Mouse (Mus musculus): ENCODE measurements around the gene Rps24. TPM values are rescaled to one million over a fixed set of nuclear protein-coding genes. Genes with fewer than 3 reads are reported as not detected.

The Rps24 gene
- polyA plus RNA-seq, 1 experiment = 1,959 TPM

DNA sequence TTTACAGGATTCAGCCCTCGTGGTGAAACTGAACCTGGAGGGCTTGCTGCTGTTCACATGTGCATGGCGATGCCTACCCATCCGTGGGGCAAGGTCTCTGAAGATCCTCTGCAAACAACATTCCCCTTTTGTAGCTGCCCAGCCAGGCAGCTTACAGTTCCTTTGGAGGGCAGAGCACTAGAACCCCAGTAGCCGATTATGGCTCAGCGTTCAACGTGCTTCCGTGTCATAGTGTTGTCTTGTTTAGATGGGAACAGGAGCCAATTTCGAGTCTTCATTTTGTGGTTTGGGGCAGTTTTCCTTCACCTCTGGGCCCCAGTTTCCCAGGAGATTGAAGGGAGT is 13.9 kb downstream of the Rps24 start:
- Histone ChIP-seq H3K27ac (replicated peaks; ENCODE audit: low read depth, low read length) (no peak overlapping the region), H3K4me3 (ENCODE audit: insufficient read depth, low read depth, low read length) (no peak overlapping the region), H3K4me1 (ENCODE audit: control insufficient read depth, insufficient read depth, insufficient read length, low read length) (no peaks in the 10 kb centered on the region)

DNA sequence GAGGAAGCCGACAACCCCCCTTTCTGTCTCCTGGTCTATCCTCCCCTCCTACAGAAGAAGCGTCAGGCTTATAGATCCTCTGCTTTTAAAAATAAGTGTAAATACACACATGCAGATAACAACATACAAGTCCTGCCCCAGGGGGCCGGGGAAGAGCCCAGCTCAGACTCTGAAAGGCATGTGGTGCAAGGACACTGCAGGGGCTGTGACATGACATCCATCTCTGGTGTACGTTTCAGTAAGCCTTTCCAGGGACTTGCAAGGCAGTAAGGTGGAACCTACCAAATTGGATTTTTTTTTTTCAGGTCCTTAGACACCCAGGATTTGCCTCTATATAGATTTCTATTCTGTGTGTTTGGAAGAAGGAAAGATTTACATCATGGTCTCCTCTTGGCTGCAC is 14.3 kb downstream of the Rps24 start:
- Histone ChIP-seq H3K27ac (replicated peaks; ENCODE audit: low read depth, low read length) (no peak overlapping the region), H3K4me3 (ENCODE audit: insufficient read depth, low read depth, low read length) (no peak overlapping the region), H3K4me1 (ENCODE audit: control insufficient read depth, insufficient read depth, insufficient read length, low read length) (no peaks in the 10 kb centered on the region)

DNA sequence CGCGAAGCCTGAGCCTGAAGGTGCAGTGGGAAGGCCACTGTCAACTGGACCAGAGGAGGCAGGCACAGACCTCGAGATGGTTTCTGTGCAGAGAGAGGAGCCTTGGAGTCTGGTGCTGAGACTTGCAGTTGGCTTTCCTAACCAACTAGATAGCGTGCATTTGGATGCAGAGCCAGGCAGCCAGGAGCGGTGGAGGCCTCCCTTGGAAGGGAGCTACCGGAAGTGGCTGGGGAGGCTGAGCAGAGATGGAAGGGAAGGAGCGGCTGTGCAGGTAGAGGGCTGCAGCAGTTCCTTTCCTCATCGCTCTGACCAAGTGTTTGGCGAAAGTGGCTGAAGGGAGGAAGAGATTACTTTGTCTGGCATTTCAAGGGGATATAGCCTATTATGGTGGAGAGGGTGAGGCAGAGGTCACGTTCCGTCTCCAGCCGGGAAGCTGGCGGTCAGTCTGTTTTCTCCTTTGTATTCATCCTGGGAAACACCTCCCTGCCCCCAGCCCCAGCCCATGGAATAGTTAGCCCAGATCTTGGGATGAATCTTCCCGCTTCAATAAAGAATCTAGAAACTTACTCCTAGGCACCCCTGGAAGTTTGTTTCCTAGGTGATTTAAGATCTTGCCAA is 20.6 kb downstream of the Rps24 start:
- Histone ChIP-seq H3K4me1 (ENCODE audit: control insufficient read depth, insufficient read depth, insufficient read length, low read length) (0 out of 2 replicates have a peak, but pooled peaks cover 2% of the 10 kb centered on the region), H3K4me3 (ENCODE audit: insufficient read depth, low read depth, low read length) (no peak overlapping the region), H3K27ac (replicated peaks; ENCODE audit: low read depth, low read length) (no peak overlapping the region)

DNA sequence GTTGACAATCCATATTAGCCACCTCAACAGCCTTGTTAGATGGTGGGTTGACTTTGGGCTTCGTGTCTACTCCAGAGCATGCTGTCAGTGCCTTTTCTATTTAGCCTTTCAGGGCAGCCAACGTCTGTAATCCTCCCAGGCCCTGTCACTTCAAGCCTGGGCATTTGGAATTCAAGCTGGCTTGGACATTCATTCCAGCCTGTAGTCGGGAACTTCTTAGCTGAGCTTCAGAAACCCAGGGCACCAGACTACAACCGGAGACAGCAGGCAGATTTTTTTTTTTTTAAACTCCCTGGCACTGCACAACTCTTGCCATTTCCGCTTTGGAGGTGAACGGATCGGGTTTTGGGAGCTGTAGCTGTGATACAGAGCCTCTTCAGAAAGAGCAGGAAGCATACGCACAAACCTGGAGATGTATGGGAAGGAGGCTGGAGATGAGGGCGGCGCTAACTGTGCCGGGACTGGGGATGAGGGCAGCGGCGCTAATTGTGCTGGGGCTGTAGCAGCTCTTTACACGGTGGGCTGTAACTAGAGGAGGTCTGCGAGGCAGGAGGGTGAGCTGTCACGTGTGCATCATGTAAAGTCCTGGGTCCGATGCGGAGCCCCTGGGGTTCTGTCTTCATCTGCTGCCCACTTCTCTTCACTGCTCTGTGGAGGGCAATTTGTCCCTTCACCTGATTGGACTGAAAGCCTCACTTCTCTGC is 21.3 kb downstream of the Rps24 start:
- H3K27ac ChIP-seq (replicated peaks; ENCODE audit: low read depth, low read length) = no peak overlapping the region
- H3K4me3 ChIP-seq (ENCODE audit: insufficient read depth, low read depth, low read length) = no peak overlapping the region
- 0 out of 2 replicates have a peak, but pooled peaks cover 2% of the 10 kb centered on the region for H3K4me1 ChIP-seq (ENCODE audit: control insufficient read depth, insufficient read depth, insufficient read length, low read length)

DNA sequence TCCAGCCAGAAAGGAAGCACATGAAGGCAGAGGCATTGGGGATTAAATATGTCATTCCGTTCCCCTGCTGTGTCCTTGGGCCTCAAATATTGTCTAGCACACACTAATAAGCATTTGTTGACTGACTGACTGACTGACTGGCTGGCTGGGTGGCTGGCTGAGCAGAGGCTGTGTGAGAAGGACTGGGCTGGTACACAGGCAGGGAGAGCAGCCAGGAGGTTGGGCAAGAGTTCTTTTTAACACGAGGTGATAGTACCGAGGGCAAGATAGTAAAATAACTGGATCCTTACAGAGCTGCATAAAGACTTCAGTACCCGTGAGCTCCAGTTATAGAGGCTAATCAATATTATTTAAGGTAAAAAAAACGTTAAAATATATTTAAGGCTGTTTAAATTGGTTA is 22.6 kb downstream of the Rps24 start:
- H3K27ac ChIP-seq (replicated peaks; ENCODE audit: low read depth, low read length) = no peak overlapping the region
- H3K4me3 ChIP-seq (ENCODE audit: insufficient read depth, low read depth, low read length) = no peak overlapping the region
- 0 out of 2 replicates have a peak, but pooled peaks cover 2% of the 10 kb centered on the region for H3K4me1 ChIP-seq (ENCODE audit: control insufficient read depth, insufficient read depth, insufficient read length, low read length)

DNA sequence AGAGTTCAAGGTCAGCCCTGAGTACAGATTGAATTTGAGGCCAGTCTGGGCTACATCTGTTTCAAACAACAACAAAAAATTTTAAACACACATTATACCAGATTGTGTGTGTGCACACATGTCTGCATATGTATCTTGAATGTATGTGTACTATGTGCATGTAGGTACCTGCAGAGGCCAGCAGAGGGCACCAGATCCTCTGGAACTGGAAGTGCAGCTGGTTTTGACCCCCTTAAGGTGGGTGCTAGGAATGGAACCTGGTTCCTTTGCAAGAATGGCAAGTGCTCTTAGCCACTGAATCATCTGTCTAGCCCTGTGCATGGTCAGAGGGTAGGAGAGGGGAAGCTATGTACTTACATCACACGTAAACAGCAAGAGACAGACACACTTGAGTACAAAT is 23.3 kb downstream of the Rps24 start:
- no peak overlapping the region for H3K27ac ChIP-seq (replicated peaks; ENCODE audit: low read depth, low read length)
- 0 out of 2 replicates have a peak, but pooled peaks cover 2% of the 10 kb centered on the region for H3K4me1 ChIP-seq (ENCODE audit: control insufficient read depth, insufficient read depth, insufficient read length, low read length)

DNA sequence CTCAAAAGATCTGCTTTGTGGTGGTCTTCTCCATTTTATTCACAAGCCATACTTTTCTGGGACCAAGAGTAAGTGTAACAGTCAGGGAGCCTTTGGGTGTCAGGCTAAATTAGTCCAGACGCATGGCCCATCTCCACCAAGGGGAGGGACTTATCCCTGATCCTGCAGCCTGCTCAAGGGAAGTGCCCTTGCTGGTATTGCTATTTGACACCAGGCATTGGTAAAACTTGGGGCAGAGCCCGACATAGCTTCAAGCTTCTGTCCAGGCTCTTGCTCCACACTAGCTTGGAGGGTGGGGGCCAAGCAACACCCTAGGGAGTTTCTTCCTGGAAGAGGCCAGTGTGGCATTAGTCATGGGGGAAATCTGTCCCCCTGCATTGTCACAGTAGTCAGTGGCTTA is 23.8 kb downstream of the Rps24 start:
- Histone ChIP-seq H3K27ac (replicated peaks; ENCODE audit: low read depth, low read length) (no peak overlapping the region), H3K4me1 (ENCODE audit: control insufficient read depth, insufficient read depth, insufficient read length, low read length) (0 out of 2 replicates have a peak, but pooled peaks cover 2% of the 10 kb centered on the region), H3K4me3 (ENCODE audit: insufficient read depth, low read depth, low read length) (no peak overlapping the region)

More for the DNA sequence above, 23.3 kb downstream of the Rps24 start:
- H3K4me3 ChIP-seq (ENCODE audit: insufficient read depth, low read depth, low read length) = no peak overlapping the region

DNA sequence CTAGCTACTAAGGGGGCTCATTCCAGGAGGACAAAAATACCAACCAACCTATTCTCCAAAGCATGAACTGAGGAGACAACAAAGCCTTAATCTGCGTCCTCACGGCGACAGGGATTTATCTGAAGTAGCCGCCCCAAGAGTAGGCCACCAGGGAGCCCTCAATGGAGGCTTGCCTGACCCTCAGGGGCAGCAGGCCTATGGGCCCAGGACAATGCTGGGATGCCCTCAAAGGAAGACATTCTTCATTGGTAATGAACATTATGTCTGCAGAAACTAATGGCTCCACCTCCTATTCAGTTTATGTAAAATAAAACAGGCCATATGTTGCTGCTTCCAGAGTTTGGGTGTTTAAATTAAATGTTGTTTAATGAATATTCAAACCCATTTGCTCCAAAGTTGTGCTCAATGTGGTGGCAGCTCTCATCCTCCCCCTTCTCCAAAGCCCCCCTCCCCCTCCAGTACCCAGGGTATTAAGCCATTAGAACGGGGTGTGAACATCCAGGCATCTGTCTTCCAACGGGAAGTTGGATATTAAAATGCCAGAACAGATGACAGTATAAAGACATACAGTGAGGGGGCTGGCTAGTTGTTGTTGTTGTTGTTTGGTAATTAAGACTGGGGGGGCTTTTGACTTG is 25.7 kb downstream of the Rps24 start:
- Histone ChIP-seq H3K4me1 (ENCODE audit: control insufficient read depth, insufficient read depth, insufficient read length, low read length) (0 out of 2 replicates have a peak, but pooled peaks cover 2% of the 10 kb centered on the region), H3K27ac (replicated peaks; ENCODE audit: low read depth, low read length) (no peak overlapping the region), H3K4me3 (ENCODE audit: insufficient read depth, low read depth, low read length) (no peak overlapping the region)

DNA sequence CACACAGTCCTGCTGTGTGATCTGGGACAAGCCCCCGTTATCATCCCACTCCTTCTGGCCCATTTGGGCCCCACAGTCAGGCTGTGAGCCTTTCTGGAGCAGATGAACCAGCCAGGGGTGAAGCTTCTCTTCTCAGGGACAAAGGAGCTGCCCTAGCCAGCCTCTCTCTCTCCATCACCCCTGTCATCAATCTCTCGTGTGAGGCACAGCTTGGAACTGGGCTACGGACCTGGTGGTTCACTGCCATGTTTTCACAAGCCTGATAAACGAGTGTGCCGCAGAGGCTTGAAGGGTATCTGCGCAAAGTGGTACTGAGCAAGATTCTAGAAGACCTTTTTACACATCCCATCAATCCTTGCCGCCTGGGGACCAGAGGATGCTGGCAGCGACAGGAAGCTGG is 34.7 kb downstream of the Rps24 start:
- H3K4me3 ChIP-seq (ENCODE audit: insufficient read depth, low read depth, low read length) = no peak overlapping the region
- H3K27ac ChIP-seq (replicated peaks; ENCODE audit: low read depth, low read length) = no peak overlapping the region
- no peaks in the 10 kb centered on the region for H3K4me1 ChIP-seq (ENCODE audit: control insufficient read depth, insufficient read depth, insufficient read length, low read length)

DNA sequence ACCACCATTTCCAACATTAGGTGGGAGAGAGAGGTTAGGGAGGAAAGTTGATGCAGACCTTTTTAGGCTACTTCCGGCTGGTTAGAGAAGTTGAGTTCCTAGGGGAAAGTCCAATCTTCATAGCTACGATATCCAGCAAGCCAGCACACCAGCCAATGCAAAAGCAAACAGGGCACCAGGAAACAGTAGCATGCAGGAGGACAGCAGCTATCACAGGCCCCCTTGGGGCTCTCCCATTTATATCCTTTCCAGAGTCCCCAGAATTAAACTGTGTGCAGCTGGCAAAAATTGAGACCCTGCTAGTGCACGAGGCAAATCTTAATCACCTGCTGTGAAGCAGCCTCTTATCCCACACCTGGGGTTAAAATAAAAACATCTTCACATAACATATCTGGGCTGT is 38.2 kb downstream of the Rps24 start:
- no peaks in the 10 kb centered on the region; the same call in 1 of the 2 replicates for H3K4me1 ChIP-seq (ENCODE audit: control insufficient read depth, insufficient read depth, insufficient read length, low read length)
- no peak overlapping the region for H3K27ac ChIP-seq (replicated peaks; ENCODE audit: low read depth, low read length)
- no peak overlapping the region for H3K4me3 ChIP-seq (ENCODE audit: insufficient read depth, low read depth, low read length)

DNA sequence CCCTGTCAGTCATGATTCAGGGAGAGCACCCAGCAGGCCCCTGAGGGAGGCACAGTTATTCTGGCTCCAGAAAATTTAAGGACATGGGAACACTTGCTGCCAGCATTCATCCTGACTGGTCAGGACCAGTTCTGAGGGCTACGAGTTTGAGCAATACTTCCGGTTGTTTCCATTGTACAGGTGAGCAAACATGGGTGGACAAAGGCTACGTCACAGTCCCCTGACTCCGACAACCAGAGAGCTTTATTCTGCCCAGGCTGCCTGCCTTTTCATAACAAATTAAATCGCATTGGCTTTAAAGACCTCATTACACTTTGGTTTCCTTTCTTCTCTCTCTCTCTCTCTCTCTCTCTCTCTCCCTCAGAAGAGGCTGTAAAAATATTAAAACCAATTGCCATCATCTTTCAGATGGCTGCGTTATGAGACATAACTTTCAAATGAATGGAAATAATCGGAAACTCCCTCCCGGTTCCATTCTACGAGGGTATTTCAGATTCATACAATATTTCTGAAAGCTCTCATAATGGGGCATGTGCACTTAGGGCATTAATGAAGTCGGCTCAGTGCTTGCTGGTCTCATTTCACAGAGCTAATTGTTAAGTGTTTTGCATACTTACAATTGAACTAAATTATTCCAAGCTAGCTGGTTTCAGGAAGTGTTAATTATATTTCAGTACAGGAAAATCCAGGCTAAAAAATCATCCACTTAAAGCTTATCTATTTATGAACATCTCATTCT is 38.9 kb downstream of the Rps24 start:
- H3K27ac ChIP-seq (replicated peaks; ENCODE audit: low read depth, low read length) = no peak overlapping the region
- no peak overlapping the region for H3K4me3 ChIP-seq (ENCODE audit: insufficient read depth, low read depth, low read length)
- no peaks in the 10 kb centered on the region; the same call in 1 of the 2 replicates for H3K4me1 ChIP-seq (ENCODE audit: control insufficient read depth, insufficient read depth, insufficient read length, low read length)

DNA sequence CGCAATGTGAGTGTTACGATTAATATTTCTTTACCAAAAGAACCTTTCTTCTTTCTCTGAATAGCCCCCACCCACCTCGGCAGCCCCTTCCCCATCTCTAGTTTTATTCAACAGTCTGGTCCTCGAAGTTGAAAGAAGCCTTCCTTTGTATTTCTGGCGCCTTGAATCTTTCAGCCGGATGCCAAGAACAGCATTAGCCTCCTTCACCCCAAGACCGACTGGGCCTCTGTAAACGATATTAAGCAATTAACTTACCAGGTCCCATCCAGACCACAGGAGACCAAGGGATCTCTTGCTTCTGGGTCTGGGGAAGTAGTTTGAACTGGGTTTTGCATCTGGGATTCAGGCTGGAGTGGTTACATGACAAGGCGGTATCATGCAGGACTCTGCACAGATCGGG is 39.5 kb downstream of the Rps24 start:
- Histone ChIP-seq H3K27ac (replicated peaks; ENCODE audit: low read depth, low read length) (no peak overlapping the region), H3K4me3 (ENCODE audit: insufficient read depth, low read depth, low read length) (no peak overlapping the region), H3K4me1 (ENCODE audit: control insufficient read depth, insufficient read depth, insufficient read length, low read length) (no peaks in the 10 kb centered on the region; the same call in 1 of the 2 replicates)

DNA sequence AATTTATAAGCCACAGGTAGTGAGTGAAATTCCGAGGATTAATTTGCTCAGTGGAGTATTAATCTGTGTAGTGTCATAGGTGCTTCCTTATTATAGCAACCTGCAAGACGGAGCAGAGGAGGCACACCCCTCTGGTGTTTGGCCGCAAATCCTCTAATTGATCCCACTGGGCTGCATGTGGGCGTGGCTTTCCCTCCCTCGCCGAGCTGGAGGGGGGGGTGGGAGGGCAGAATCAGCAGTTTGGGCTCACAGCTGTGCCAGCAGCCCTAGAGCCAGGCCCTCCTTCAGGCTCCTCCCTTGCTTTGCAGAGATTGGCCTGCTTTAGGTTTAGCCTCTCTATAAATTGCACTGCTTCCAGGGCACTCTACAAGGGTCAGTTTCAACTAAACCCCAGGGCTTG is 43.3 kb downstream of the Rps24 start:
- H3K4me3 ChIP-seq (ENCODE audit: insufficient read depth, low read depth, low read length) = no peak overlapping the region
- no peaks in the 10 kb centered on the region; the same call in 1 of the 2 replicates for H3K4me1 ChIP-seq (ENCODE audit: control insufficient read depth, insufficient read depth, insufficient read length, low read length)
- H3K27ac ChIP-seq (replicated peaks; ENCODE audit: low read depth, low read length) = no peak overlapping the region

DNA sequence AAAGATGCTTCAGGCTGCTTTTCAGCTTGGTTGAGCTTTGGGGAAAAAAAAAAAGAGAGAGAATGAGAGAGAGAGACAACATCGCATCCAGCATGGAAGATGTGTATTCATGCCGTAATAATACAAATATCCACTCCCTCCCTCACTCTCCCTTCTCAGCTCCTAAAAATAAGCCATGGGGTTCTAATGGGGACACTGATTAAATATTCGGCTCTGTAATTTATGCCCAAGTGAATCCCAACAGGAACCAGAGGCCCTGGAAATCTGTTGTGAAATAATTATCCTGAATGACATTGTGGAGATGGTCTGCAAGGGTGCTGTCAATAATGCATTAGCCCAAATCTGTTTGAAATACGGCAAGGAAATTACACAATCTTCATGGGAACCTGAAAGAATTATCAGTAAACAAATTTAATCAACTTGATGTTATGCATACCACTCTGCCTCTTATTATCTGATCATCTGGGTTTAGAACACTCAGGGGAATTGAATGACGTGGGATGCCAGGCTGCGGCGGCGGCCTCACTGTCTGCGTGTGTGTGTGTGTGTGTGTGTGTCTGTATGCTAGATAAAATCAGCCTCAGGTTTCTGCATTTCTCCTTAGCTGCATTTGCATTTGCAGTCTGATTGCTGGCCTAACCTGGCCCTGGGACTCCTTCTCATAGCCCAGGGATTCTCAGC is 48.1 kb downstream of the Rps24 start:
- H3K27ac ChIP-seq (replicated peaks; ENCODE audit: low read depth, low read length) = no peak overlapping the region
- no peak overlapping the region for H3K4me3 ChIP-seq (ENCODE audit: insufficient read depth, low read depth, low read length)
- H3K4me1 ChIP-seq (ENCODE audit: control insufficient read depth, insufficient read depth, insufficient read length, low read length) = no peaks in the 10 kb centered on the region

DNA sequence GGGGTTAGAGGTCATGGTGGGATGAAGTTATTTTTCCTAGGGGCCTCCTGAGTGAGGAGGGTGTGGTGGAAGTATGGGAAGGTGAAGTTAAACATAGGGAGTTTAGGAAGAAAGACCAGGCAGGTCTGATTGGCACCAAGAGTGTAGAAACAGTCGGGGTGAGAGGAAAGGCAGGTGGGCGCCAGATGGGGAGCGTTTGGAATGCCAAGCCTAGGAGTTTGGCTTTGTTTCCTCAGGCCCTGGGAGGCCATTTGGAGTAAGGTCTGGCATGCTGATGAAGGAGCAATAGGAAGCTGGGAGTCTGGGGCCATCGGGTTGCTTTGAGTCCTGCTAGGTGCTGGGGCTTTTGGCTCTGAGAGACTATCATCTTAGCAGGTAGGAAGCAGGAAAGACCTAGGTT is 56.0 kb downstream of the Rps24 start:
- Histone ChIP-seq H3K4me1 (ENCODE audit: control insufficient read depth, insufficient read depth, insufficient read length, low read length) (no peaks in the 10 kb centered on the region), H3K27ac (replicated peaks; ENCODE audit: low read depth, low read length) (no peak overlapping the region), H3K4me3 (ENCODE audit: insufficient read depth, low read depth, low read length) (no peak overlapping the region)

Data from brown adipose tissue, adult 24 weeks (tissue).